Mouse (Mus musculus) adrenal gland, adult 8-10 months (tissue): ENCODE results near the gene Egfl8. TPM values are rescaled to one million over a fixed set of nuclear protein-coding genes. Genes with fewer than 3 reads are reported as not detected.

Experiments
- DNase-seq: peaks from one replicate; pipeline ENCODE4 v3.0.0; 2022
- total RNA-seq, 4 experiments: library from RNA; stranded (reverse); gene quantifications; 2 replicates each; pipeline ENCODE4 v1.2.4; 2022

Egfl8 gene
- 1 to 10 TPM; 1.7 to 3.5 (median 1.9) TPM for total RNA-seq

DNA sequence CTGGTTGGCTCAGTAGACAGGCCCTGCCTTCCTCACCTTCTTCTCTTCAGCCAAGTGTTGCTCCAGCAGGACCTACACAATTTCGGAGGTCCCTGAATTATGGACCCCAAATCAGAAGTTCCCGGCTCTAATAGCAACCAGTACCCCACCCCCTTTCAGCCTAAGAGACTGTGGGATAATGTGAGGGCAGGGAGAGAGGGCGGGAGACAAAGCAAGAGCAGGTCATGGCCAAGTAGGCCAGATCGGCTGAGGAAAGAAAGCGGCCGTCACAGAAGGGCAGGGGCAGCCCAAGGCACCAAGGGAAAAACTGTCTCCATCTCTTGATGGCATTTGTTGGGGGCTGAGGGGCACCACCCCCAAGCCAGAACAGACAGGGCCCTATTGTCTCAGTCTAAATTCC is at the start of gene Egfl8:
Gene Egfl8, minus strand, starts transcription at position 101 of the 400 bp plus-strand sequence.
- no peak for DNase-seq

DNA sequence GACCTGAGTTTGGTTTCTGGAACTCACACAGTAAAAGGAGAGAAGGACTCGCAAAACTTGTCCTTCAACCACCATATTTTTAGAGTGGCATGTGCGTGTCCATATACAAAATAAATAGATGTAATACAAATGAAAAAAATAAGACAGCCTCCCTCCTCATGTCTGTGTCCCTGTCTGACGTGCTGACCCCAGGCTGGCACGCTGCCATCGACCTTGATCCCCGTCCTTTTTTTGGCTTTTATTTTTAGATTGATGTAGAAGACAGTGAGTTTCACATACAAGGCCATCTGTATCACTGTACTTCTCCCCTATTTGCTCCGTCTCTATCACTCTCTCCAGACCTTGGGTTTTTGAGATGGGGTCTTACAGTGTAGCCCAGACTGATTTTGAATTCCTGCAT is 48.7 kb upstream of the Egfl8 start:
- DNase-seq: no peak

DNA sequence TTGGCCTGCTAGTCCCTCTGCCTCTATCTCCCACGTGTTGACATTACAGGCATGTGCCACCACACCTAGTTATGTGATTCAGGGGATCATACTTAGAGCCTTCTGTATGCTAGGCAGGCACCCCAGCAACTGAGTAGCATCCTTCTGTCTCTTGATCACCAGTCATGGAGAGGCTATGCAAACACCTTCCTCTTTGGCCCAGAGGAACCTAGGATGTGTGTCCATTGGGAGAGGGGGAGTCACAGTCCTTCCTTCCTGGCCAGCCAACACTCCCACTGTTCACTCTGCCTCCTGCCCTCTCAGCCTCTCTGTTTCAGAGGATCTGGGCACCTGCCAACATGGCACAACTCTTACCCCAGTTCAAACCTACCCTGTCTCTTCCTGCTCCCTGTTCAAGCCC is 47.8 kb upstream of the Egfl8 start:
- no peak for DNase-seq

DNA sequence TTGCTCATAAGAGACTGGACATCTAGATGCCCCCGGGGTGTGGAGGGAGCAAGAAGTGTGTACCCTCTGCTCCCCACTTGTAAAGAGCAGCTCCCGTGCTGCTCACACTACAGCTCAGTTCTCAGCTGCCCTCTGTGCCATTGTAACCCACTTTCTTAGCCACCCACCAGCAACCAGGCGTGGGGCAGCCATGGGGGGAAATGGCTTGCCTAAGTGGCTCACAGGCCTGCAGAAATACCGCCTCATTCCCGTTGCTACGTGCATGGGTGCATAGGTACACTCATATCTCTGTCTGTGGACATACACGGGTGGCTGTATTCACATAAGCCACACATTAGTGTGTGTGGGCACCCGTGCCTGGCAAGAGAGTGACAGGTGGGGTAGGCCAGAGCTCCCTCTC is 47.2 kb upstream of the Egfl8 start:
- no peak for DNase-seq

- DNase-seq: no peak
Measured at GRCm38 (mm10) chr17:34662468-34662867, 46.7 kb upstream of the Egfl8 start.

GRCm38 (mm10) chr17:34661121-34661591 is 45.4 kb upstream of the Egfl8 start:
- no peak for DNase-seq

DNA sequence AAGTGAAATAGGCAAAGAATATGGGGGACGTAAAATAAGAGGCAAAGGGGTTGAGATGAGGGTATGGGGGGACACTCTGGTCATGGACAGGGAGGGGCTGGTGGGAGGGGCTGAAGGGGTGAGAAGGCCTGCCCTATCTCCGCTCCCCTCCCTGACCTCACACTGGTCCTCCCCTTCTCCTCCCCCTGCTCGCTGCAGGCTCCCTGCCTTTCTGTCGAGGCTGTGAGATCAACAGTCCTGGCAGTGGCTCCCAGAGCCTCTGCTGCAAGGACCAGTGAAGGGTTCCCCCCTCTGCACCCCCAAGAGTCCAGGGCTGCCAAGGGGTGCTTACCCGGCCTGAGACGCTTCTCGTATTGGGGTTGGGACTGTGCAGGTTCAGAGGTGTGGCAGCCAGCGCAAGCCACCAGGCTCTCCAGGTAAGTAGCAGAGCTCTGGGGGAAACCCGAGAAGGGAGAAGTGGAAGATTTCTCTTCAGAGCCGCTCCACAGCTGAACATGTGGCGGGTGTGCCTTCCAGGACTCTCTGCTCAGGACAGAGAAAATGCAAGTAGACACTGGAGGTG is 44.6 kb upstream of the Egfl8 start:
- no peak for DNase-seq

DNA sequence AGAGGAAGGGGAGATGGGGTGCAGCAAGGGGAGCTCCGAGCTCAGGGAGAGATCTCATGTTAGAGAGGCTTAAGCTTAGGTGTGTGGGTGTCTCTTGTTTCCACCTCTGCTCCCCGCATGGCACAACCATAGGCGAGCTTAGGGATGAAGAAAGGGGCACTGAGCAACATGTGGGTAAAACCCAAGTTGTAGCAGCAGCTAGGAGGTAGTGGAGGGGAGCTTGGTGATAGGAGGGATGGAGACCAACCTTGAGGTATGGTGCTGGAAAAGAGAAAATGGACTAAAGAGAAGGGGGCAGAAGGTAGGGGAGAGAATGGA is 44.1 kb upstream of the Egfl8 start:
- DNase-seq: no peak

DNA sequence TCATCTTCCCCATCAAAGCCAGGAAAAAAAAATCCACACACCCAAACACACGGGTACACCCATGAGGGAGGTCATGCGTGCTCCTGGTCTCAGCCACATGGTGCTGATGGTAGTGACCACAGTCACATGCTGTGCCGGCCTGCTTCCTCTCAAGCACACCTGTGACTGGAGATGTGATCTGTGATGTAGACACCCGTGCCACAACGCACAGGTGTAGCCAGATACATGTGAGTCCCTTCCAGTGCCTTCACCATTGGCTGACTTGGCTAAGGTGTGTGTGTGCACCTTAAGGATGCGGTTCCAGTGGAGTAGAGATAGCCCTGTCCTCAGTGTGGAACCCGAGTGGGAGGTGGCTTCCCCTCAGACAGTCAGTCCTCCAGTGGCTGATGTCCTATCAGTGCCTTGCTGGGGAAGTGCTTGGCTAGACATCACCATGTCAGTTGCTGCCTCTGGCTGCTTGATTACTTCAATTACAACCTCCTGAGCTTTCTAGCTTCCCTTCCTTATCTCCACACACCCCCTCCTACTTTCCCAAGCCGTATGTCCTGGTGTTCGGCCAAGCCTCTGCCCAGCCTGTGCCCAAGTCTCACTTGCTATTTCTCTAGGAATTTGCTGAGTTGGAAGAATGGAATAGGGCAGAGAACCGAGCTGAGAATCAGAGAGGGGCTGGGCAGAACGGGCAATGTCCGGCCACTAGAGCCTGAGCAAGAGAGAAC is 43.6 kb upstream of the Egfl8 start:
- DNase-seq: no peak

- DNase-seq: no peak
Measured at GRCm38 (mm10) chr17:34658591-34658990, 42.8 kb upstream of the Egfl8 start.

DNA sequence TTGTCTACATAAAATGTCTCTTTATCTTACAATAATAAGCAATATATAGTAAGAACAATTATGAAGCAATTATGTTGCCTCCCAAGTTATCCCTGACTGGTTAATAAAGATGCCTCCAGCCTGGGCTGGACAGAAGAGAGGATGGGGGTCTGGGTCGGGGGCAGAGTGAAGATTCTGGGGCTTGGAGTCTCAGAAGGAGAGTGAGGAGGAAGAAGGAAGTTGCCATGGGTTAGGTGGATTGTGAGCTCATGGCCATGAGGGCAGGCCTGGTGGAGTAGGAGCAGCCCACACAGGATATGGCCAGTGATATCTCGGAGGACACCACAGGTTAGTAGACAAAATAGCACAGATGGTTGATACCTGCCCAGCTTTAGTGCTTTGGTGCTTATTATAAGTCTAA is 42.4 kb upstream of the Egfl8 start:
- no peak for DNase-seq

GRCm38 (mm10) chr17:34657271-34657670 is 41.5 kb upstream of the Egfl8 start:
- no peak for DNase-seq

DNA sequence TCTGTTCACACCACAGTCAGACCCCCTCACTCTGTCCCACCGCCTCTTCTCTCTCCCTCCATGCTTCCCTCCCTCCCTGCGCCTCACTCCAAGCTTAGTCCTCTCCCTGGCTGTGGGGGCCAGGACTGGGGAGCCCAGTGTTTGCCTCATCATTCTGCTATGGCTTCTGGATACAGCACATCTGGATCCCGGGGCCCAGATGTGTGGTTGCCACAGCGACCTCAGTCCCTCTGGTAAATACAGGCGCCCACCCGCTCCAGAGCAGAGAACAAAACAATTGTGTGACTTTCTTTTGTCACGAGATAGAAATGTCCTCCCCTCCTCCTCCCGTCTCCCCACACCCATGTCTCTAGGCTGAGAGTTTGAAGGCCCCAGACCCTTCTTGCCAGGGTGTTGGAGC is 40.9 kb upstream of the Egfl8 start:
- no peak for DNase-seq

- DNase-seq: peak; percentile 87
Measured at GRCm38 (mm10) chr17:34655581-34655991, 39.8 kb upstream of the Egfl8 start.

DNA sequence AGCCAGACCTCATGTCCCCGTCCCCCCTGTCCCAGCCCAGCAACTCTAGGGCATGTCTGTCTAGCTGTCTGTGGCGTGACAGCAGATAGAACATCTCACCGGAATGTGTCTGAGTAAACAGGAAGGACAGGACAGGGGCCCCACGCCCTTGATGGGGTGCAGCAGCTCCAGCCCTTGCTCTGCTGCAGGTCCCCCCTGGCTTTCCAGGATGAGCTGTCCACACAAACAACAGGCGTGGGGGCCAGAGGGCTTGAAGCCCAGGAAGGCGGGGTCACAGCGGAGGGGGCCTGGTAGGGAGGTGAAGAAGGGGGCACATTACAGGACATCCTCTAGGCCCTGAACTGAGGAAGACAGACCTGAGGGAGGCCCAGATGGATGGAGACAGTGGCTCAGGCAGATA is 39.4 kb upstream of the Egfl8 start:
- peak; percentile 77 for DNase-seq

- DNase-seq: no peak
Measured at GRCm38 (mm10) chr17:34654392-34654791, 38.6 kb upstream of the Egfl8 start.

DNA sequence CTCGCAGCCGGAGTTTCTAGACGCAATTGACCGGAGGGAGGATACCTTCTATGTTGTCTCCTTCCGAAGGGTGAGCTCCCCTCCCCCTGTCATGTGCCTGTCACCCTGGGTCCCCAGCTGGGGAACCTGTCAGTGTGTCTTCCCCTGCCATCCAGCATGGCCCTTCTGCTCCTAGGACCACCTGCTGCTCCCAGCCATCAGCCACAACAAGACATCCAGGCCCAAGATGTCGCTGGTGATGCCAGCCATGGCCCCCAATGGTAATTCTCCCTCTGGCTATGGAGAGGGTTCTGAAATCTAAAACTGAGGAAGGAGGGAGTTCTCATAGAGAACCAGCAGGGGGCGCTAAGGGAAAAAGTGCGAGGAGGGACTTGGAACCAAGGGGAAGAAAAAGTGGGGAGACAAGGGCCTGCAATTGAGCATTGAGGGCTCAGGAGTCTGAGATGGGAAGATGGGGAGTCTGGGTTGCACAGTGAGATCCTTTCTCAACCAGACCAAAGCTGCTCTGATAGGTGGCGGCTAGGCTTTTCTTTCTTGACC is 38.0 kb upstream of the Egfl8 start:
- no peak for DNase-seq

DNA sequence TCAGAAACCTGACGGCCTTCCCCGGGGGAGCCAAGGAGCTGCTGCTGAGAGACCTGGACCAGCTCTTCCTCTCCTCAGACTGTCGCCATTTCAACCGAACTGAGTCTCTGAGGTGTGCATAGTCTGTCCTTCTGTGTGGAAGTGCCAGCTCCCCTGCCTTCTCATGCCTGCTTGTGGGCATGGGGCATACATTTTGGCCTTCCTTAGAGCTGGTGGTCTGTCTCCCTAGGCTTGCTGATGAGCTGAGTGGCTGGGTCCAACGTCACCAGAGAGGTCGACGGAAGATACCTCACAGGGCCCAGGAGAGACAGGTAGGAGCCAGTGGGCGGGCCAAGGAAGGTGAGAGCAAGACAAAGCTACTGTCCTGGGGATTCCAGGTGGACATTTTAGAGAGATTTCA is 37.2 kb upstream of the Egfl8 start:
- no peak for DNase-seq

DNA sequence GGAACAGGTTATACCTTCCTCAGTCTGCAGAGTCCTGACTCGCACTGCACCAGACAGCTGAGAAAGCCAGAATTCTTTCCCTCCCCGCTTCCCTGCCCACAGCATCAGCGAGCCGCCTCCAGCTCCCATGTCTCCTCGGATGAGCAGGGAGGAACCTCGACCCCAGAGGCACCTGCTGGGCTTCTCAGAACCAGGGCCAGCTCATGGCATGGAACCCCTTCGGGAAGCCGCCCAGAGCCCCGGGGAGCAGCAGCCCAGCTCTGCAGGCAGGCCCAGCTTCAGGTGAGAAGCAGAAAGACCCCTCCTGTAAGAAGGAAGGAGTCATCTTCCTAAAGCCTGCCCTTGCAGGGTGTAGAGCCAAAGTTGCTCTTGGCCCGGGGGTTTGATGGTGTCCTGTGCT is 36.8 kb upstream of the Egfl8 start:
- DNase-seq: no peak

DNA sequence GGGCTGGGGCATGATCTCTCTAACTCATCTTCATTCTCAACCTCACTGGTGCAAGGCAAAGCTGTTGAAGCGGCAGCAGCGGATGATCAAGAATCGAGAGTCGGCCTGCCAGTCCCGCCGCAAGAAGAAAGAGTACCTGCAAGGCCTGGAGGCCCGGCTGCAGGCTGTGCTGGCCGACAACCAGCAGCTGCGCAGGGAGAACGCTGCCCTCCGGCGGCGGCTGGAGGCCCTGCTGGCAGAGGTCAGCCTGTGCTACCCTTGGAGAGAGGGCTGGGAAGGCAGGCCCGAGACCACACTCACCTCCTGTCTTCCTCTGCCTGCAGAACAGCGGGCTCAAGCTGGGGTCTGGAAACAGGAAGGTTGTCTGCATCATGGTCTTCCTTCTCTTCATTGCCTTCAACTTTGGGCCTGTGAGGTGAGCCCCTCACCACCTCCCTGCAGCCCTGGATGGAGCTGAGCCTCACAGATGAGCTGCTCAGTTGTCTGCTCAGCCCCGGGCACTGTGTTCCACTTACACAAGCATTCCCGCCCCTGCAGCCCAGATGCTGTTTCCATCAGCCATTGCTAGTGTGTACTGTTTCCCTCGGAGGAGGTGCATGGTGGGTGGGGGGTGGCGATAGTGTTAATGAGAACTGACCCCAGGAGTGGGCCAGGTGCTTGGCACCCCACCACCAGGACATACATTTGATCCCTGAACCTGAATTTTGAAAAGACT is 35.9 kb upstream of the Egfl8 start:
- no peak for DNase-seq

GRCm38 (mm10) chr17:34650781-34651180 is 35.0 kb upstream of the Egfl8 start:
- no peak for DNase-seq

GRCm38 (mm10) chr17:34649106-34649864 is 33.5 kb upstream of the Egfl8 start:
- no peak for DNase-seq
